Mouse (Mus musculus): Measurements from ENCODE around the gene Olfm2. TPM values are rescaled to one million over a fixed set of nuclear protein-coding genes. Genes with fewer than 3 reads are reported as not detected.

Gene Olfm2
- total and polyA plus RNA-seq, 3 experiments: 0.08 to 0.47 TPM; not detected in 1

DNA sequence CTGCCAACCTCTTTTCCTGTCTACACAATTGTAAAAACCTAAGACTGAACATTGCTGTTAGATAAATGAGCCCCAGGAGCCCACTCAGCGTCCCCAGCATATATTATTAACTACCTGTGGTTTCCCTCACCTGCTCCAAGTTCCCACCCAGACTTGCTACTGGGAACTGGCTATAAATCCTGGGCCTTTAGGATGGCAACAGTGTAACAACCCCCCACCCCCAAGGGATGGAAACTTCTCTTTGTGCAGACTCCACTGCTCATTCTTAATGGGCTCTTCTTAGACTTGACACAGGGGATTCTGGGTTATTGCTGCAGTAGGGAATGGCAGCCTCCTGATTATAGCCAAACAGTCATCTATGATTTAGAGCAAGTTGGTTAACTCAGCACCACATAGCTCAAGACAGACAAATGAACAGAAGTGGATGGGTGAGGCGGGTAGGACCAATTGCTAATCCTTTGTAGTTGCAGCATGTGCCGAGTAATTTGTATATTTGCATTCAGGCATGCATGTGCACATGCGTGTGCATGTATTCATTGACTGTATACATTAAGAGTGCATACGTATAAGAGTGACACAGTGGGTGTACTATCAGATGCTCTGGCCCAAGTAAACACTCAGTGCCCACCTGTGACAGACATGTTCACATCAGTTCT lies 81.0 kb downstream of the Olfm2 start:
- no peaks in the 10 kb centered on the region for H3K79me2 ChIP-seq (replicated peaks; ENCODE audit: control insufficient read depth, extremely low read depth, insufficient read depth, poor library complexity, severe bottlenecking)
- peaks cover 42 to 63% of the 10 kb centered on the region in 2 experiments for H3K36me3 ChIP-seq (replicated peaks in 1 of 2; ENCODE audit: control insufficient read depth in 1 of 2, insufficient read depth in 1 of 2, low read length in 1 of 2)
- H3K4me1 ChIP-seq (ENCODE audit: control insufficient read depth in 1 of 2, insufficient read depth in 2 of 2): no peaks in the 10 kb centered on the region
- in situ Hi-C loops (cut with MboI; ENCODE audit: low pct_ligation_motif_present, low pct_unique_long_range_greater_than_20kb, low sequenced_read_pairs): no loop called here
- TF ChIP-seq POLR2AphosphoS2 (IDR thresholded peaks at IDR 0.05; ENCODE audit: low read depth, low read length) (0 out of 2 replicates have a peak, but pooled peaks have one; percentile 3), TBP (conservative IDR thresholded peaks at IDR 0.05; ENCODE audit: low read depth, low read length) (no peak), USF1 (IDR thresholded peaks at IDR 0.05; ENCODE audit: low read depth, low read length) (no peak)
- dilution Hi-C loops (cut with MboI; ENCODE audit: extremely low pct_ligation_motif_present, extremely low pct_unique_long_range_greater_than_20kb, low sequenced_read_pairs): no loop called here
- H3K4me3 ChIP-seq (replicated peaks in 1 of 3; ENCODE audit: low read depth in 2 of 3, low read length in 2 of 3, poor library complexity in 1 of 3): no peak overlapping the region
- no peak overlapping the region for H3K4me2 ChIP-seq (ENCODE audit: insufficient read depth, low read depth, poor library complexity, severe bottlenecking)
- no peaks in the 10 kb centered on the region for H3K9me3 ChIP-seq (replicated peaks; ENCODE audit: low read length)
- no peaks in the 10 kb centered on the region for H3K27me3 ChIP-seq (replicated peaks)
- no peak overlapping the region for H3K27ac ChIP-seq (ENCODE audit: insufficient read depth, low read depth)
- no peak for DNase-seq (ENCODE audit: extremely low read depth)
- H3K9ac ChIP-seq (ENCODE audit: insufficient read depth, low read depth): no peak overlapping the region

- peaks cover 46 to 71% of the 10 kb centered on the region in 2 experiments for H3K36me3 ChIP-seq (replicated peaks in 1 of 2; ENCODE audit: control insufficient read depth in 1 of 2, insufficient read depth in 1 of 2, low read length in 1 of 2)
- H3K9me3 ChIP-seq (replicated peaks; ENCODE audit: low read length): no peaks in the 10 kb centered on the region
- dilution Hi-C loops (cut with MboI; ENCODE audit: extremely low pct_ligation_motif_present, extremely low pct_unique_long_range_greater_than_20kb, low sequenced_read_pairs): no loop called here
- H3K9ac ChIP-seq (ENCODE audit: insufficient read depth, low read depth): no peak overlapping the region
- in situ Hi-C loops (cut with MboI; ENCODE audit: low pct_ligation_motif_present, low pct_unique_long_range_greater_than_20kb, low sequenced_read_pairs): no loop called here
- no peaks in the 10 kb centered on the region for H3K27me3 ChIP-seq (replicated peaks)
- 0 out of 2 replicates have a peak, but pooled peaks cover 6% of the 10 kb centered on the region for H3K79me2 ChIP-seq (replicated peaks; ENCODE audit: control insufficient read depth, extremely low read depth, insufficient read depth, poor library complexity, severe bottlenecking)
- H3K4me1 ChIP-seq (ENCODE audit: control insufficient read depth in 1 of 2, insufficient read depth in 2 of 2): no peaks in the 10 kb centered on the region
- H3K27ac ChIP-seq (ENCODE audit: insufficient read depth, low read depth): no peak overlapping the region
- TF ChIP-seq MXI1 (IDR thresholded peaks at IDR 0.05; ENCODE audit: low read depth, low read length) (no peak), POLR2A (IDR thresholded peaks at IDR 0.05; ENCODE audit: low read depth, low read length) (no peak), CTCF (conservative IDR thresholded peaks at IDR 0.05 in 1 of 2, IDR thresholded peaks at IDR 0.05 in 1 of 2; ENCODE audit: low read depth in 2 of 2, low read length in 2 of 2) (no peak), HCFC1 (IDR thresholded peaks at IDR 0.05; ENCODE audit: low read depth, low read length) (no peak)
- H3K4me2 ChIP-seq (ENCODE audit: insufficient read depth, low read depth, poor library complexity, severe bottlenecking): no peak overlapping the region
- no peak for DNase-seq (ENCODE audit: extremely low read depth)
- no peak overlapping the region for H3K4me3 ChIP-seq (replicated peaks in 1 of 3; ENCODE audit: low read depth in 2 of 3, low read length in 2 of 3, poor library complexity in 1 of 3)
Observed at GRCm38 (mm10) chr9:20664366-20664765, 81.8 kb downstream of the Olfm2 start.

GRCm38 (mm10) chr9:20663956-20664355 lies 82.2 kb downstream of the Olfm2 start:
- Histone ChIP-seq H3K9ac (ENCODE audit: insufficient read depth, low read depth) (no peak overlapping the region), H3K79me2 (replicated peaks; ENCODE audit: control insufficient read depth, extremely low read depth, insufficient read depth, poor library complexity, severe bottlenecking) (0 out of 2 replicates have a peak, but pooled peaks cover 10% of the 10 kb centered on the region), H3K4me2 (ENCODE audit: insufficient read depth, low read depth, poor library complexity, severe bottlenecking) (no peak overlapping the region), H3K27ac (ENCODE audit: insufficient read depth, low read depth) (no peak overlapping the region), H3K27me3 (replicated peaks) (no peaks in the 10 kb centered on the region), H3K36me3 (replicated peaks in 1 of 2; ENCODE audit: control insufficient read depth in 1 of 2, insufficient read depth in 1 of 2, low read length in 1 of 2) (peaks cover 50 to 75% of the 10 kb centered on the region in 2 experiments), H3K4me3 (replicated peaks in 1 of 3; ENCODE audit: low read depth in 2 of 3, low read length in 2 of 3, poor library complexity in 1 of 3) (no peak overlapping the region), H3K9me3 (replicated peaks; ENCODE audit: low read length) (no peaks in the 10 kb centered on the region), H3K4me1 (ENCODE audit: control insufficient read depth in 1 of 2, insufficient read depth in 2 of 2) (no peaks in the 10 kb centered on the region)
- no peak for DNase-seq (ENCODE audit: extremely low read depth)
- dilution Hi-C loops (cut with MboI; ENCODE audit: extremely low pct_ligation_motif_present, extremely low pct_unique_long_range_greater_than_20kb, low sequenced_read_pairs) (no loop called here), in situ Hi-C loops (cut with MboI; ENCODE audit: low pct_ligation_motif_present, low pct_unique_long_range_greater_than_20kb, low sequenced_read_pairs) (no loop called here)
- TF ChIP-seq CTCF (conservative IDR thresholded peaks at IDR 0.05 in 1 of 2, IDR thresholded peaks at IDR 0.05 in 1 of 2; ENCODE audit: low read depth in 2 of 2, low read length in 2 of 2): no peak
- no peak for TF ChIP-seq KAT2A (IDR thresholded peaks at IDR 0.05; ENCODE audit: insufficient replicate concordance, low read length)
- TF ChIP-seq POLR2A (IDR thresholded peaks at IDR 0.05; ENCODE audit: low read depth, low read length): no peak
- no peak for TF ChIP-seq GABPA (IDR thresholded peaks at IDR 0.05; ENCODE audit: insufficient replicate concordance, low read depth, low read length)
- TF ChIP-seq PAX5 (IDR thresholded peaks at IDR 0.05; ENCODE audit: low read length): no peak
- no peak for TF ChIP-seq JUND (conservative IDR thresholded peaks at IDR 0.05; ENCODE audit: low read depth, low read length)
- TF ChIP-seq SMC3 (IDR thresholded peaks at IDR 0.05; ENCODE audit: low read depth, low read length): no peak
- TF ChIP-seq MAFK (IDR thresholded peaks at IDR 0.05; ENCODE audit: insufficient replicate concordance, low read length): no peak
- TF ChIP-seq MYC (IDR thresholded peaks at IDR 0.05; ENCODE audit: low read depth, low read length): no peak
- TF ChIP-seq SIN3A (IDR thresholded peaks at IDR 0.05; ENCODE audit: low read length): no peak
- TF ChIP-seq ELF1 (IDR thresholded peaks at IDR 0.05; ENCODE audit: low read depth, low read length): no peak
